Mouse (Mus musculus): Measurements from ENCODE around the gene Sp1.

GRCm38 (mm10) chr15:102358126-102358525, 47.8 kb upstream of the Sp1 start:
- no peak for TF ChIP-seq POLR2A (IDR thresholded peaks at IDR 0.05; ENCODE audit: control insufficient read depth, low read depth, low read length)
- no peak for TF ChIP-seq CTCF (IDR thresholded peaks at IDR 0.05; ENCODE audit: control insufficient read depth, insufficient read depth, insufficient replicate concordance, low read depth, low read length)

Measured in testis, adult 2 months (tissue).